Mouse (Mus musculus) MN1 (cell line): ENCODE results near the gene Il34.

Experiments
- DNase-seq: peaks from one replicate; pipeline ENCODE4 v3.0.0-alpha.2; 2016; ENCODE audit warnings: low spot score

The Il34 gene

DNA sequence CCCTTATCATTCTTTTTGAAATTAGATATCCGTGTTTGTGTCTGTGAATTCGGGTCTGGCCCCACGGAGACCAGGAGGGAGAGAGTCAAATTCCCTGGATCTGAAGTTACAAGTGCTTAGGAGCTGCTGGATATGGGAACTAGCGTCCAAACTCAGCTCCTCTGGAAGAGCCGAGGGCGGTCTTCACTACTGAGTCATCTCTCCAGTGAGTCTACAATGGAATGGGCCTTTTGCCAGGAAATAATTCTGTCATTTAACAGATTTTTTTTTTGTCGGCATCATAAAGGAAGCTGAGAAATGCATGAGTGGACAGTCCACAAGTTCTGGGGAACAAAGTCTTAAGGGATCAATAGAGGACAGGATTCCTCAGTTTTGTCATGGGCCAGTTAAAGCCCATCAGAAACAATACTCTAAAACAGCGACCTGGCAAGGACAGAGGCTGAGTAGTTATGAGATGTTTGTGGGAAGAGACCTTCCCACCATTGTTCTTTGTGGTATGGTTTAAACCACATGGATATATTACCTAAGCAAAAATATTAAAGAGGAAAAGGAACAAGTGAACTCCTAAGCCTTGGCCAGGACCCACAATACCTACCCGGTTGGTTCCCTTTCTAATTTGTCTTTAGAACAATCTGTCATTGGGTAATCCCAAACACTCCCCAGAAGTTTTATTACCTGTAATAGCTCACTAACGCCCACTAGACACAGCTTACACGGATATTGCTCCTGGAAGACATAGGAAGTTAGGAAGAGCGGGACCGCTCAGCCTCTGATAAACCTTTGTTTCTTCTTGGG lies 25.6 kb downstream of the Il34 start:
- DNase-seq: peak; percentile 24

DNA sequence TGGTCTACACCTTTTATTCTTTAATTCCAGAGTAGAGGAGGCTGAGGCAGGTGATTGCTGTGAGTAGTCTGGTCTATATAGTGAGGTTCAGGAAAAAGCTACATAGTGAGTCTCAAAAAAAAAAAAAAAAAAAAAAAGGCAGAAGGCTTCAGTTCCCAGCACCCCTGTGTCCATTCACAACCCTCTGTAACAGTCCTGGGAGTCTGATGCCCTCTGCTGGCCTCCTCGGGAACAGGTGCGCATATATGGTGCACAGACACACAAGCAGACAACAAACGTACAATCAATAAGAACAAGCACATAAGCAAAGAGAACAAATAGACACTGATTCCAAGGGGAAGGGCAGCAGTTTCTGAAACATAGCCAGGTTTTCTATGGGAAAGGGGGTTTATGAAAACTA lies 29.4 kb downstream of the Il34 start:
- no peak for DNase-seq

DNA sequence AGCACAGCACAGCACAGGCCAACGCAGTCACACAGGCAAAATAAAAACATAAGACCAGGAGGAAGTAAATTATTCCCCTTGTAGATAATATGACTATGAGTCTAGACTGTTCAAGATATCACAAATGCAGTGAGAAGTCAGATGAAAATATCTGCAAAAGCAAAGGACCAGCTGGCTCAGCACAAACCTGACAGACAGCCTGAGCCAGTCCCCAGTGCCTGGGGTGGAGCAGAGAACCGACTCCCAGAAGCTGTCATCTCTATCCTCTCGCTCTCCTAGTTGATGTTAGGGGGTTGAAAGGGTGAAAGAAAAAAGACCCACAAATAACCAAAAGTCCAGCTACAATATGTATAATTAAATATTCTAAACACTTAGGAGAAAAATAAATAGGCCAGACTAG lies 30.0 kb downstream of the Il34 start:
- no peak for DNase-seq

DNA sequence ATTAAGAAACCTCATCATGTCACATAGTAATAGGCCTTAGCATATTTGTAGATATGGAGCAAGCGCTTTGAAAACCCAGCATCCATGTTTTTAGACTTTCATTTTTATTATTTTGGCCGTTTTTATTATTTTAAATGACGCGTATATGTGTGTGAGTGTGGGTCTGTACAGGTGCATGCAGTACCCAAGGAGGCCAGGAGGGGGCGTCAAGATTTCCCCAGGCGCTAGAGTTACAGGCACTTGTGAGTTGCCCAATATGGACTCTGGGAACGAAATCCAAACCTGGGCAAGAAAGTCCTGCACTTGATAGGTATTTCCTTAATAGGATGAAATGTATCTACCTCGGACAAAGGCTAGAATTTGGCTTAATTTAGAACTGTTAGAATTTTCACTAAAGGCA lies 30.4 kb downstream of the Il34 start:
- DNase-seq: no peak

DNA sequence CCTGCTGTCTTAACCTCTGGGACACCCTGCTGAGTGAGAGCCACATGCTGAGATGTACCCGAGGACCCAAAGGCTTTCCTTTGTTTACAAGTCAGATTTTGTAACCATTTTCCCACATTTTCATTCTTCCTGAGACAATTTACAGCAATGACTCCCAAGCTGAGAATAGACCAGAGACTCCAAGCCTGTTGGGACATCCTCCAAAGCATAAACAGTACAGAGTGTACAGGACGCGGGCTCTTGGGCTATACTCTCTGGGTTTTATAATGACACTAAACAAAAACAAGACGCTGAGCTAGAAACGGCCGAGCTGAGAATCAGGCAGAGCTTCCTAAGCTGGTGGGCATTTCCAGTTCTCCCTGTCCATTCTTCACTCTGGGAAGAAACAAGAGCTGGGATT lies 31.0 kb downstream of the Il34 start:
- DNase-seq: no peak

DNA sequence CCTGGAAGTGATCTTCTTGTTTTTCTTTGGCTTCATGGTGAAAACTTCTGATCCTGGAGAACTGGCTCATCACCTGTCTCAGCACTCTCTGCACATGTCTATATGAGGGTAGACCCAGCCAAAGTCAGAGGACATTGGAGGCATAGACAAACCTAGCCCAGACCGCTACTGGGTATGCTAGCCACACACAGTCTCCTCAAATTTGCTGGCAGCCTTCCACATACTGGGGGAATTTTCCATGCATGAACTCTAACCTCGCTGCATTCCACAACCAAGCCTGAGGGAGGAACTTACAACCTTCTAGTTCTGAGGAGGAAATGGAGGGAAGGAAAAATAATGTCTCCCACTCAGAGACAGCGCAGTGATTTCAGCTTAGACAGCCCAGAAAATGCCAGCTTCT lies 31.7 kb downstream of the Il34 start:
- DNase-seq: no peak

DNA sequence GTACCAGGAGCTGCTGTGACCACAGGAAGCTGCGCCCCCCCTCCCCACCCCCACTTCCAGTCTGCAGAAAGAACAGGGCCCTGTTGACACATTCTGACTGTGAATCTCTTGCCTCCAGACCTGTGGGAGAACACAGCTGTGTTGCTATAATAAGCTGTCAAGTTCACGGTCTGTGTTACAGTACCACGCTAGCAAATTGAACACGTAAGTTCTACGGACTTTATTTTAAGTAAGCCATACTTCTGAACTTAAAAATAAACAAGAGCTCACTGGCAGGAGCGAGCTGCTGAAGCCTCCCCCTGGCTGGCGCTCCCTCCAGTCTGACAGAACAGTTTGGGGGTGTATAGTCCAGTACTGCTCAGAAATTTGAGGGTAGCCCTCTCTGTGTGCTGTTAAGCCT lies 33.3 kb downstream of the Il34 start:
- DNase-seq: no peak

DNA sequence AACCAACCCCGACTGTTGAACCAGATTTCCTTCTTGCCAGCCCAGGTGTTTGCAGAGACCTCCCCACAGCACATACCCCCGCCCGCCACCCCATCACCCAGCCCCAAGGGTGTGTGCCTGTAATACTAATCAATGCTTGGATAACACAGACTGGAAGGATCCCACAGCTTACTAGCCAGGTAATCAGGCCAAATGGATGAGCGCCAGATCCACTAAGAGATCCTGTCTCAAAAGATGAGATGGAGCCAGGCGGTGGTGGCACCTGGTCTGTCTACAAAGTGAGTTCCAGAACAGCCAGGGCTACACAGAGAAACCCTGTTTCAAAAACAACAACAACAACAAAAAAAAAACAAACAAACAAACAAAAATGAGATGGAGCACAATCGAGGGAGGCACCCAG lies 38.5 kb downstream of the Il34 start:
- DNase-seq: no peak

DNA sequence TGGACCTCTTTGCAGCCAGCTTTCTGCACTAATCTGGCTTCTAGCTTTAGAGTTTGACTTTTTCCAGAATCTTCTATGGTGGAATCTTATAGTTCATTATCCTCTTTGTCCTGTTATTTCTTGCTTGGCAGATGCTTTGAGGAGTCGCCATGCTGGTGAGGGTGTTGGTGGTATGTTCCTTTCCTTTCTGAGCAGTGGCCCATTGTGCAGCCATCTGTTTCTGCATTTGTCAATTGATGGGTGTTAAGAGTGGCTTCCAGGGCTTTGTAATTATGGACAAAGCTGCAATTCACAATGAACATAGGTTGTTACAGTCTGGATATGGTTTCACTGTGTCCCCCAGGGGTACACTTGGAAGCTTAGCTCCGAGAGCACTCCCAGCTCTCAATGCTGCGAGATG lies 41.1 kb downstream of the Il34 start:
- DNase-seq: no peak

DNA sequence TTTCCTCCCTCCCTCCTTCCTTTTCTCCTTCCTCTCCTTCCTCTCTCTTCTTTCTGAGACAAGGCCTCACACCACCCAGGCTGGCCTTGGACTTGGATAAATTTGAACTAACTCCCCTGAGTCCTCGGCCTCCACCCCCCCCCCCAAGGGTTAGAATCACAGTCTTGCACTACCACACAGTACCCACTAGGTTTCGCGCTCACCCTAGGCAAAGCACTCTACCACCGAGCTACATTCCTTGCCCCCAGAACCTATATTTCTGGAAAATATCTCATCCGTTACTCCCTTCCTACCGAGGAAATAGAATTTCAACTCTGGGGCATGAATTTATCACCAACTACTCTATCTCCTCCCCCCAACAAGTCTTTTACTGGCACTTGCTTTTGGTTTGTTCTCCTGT lies 43.7 kb downstream of the Il34 start:
- DNase-seq: peak; percentile 19

DNA sequence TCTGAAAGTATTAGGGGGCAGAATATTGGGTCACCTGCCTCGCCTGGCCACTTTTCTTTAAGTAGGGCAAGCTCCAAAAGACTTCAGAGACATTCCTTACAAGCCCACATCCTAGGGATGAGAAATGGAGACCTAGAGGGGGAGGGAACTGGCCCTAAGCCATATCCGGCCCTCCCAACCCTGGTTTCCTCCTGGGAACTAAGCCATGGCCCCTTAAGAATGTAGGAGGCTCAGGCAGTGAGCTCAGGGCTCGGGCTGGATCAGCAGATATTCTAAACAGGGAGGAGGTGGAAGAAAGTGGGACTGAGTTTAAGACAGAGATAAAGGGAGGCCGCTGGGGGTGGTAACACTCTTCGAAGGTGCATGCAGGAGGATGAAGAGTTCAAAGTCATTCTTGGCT lies 44.5 kb downstream of the Il34 start:
- DNase-seq: no peak

DNA sequence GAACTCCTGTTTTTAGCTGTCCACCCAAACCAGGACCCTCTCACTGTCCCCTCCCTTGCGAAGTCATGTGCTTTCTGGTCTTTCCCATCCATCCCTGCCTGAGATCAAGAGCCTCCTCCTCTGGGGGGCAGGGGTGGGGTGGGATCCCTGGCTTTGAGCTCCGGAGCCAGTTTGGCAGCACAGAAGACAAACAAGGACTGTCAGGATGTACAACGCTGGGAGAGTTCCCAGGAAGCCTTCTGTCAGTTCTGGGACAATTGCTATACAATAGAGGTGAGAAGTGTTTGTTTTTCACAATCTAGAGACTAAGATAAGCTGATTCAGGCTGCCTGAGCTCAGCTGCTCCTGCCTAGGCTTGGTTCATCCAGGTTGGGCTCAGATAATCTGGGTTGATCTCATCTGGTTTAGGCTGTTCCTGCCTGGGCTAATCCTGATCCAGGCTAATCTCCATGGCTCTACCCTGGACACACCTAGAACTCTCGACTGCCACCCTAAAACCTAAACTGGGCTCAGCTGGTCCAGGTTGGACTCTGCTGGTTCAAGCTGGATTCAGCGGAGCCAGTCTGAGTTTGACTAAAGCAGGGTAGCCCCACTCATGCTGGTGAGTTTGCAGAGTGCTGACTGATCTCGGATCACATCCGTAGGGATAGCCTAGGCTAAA lies 45.3 kb downstream of the Il34 start:
- DNase-seq: no peak

DNA sequence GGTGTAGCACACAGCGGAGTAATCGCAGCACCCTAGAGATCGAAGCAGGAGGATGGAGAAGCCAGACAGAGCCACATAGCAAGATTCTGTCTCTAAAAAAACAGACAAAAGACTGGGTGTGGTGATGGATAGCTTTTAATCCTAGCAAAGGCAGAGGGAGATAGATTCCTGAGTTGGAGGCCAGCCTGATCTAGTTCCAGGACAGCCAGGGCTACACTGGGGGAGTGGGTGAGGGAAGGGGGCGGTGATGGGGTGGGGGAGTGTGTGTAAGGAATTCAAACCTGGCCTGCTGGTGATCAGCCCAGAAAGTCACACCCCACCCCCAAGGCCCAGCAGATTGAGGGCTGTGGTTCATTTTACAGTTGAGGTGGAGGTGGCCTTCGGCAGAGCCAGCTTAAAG lies 49.5 kb downstream of the Il34 start:
- DNase-seq: no peak

DNA sequence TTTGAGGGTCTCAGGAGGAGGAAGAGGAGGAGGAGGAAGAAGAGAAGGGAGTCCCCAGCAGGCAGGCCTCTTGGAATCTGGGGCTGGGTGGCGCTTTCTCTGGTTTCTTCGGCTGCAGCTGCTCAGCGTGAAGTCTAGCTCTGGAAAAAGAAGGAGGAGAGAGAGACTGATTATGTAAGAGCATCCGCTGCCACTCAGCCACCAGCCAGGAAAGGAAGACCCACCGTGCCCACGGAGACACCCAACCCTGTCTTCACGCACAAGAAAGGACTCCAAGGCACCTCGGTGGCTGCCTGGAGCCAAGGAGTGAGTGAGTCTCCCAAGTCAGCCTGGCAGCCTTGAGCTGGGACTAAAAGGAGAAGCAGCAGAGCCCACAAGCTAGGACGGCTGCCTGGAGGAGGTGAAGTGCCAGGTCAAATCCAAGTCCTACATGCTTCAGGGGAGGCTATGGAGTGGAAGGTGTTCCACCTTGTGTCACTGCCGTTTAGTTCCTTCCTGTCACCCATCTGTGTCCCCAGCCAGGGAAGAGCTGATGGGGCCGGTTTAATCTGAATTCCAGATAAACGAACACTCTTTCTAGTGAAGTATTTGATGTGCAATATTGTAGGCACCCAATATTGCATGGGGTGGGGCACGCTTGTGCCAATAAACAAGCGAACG lies 50.1 kb downstream of the Il34 start:
- no peak for DNase-seq

DNA sequence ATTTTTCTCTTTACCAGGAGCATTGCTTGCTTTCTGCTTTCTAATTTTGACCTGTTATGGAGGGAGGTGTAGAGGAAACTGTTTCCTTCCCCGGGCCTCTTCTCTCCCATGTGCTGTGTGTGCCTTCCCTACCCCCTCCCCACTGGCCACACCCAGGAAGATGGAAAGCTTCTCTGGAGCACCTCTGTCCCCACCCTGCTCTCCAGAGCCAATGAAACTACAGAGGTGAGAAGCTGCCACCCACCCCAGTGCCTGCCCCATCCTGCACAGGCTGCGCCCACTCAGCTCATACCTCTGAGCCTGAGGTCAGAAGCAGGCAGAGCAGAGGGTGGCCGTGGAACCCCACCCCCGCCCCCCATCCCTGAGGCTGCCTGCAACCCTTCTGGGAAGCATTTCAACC lies 51.0 kb downstream of the Il34 start:
- peak; percentile 30 for DNase-seq

DNA sequence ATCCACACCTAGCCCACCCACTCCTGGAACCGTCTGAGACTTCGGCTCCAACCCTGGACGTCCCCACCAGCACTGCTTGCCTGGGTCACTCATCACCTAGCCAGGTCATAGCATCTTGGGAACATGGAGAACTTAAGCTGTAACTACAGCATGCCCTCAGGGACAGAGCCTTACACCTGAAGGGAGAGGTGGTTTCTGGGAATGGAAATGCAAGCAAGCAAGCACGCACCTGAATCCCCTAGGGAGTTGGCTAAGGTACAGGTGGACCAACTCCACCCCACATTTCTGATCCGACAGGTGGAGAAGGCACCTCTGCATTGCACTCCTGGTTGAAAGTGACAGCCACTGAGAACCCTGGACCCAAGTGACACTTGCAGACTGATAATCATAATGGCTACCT lies 54.2 kb downstream of the Il34 start:
- no peak for DNase-seq

DNA sequence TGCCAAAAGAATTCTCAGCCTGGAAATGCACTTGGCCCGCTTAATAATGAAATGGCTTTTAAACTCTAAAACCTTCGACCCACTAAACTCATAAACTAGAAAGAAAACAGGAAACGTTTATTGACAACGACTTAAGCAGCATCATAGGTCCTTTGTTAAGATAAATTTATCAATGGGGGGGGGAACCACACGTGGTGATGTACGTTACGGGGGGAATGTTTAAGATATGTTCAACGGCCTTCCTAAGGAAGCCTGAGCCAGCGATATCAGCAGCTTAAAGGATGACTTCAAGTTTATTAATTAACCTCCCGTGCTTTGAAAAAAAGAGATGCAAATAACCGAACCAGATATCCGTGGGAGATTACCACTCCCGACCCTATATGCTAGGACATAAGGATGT lies 55.5 kb downstream of the Il34 start:
- no peak for DNase-seq

DNA sequence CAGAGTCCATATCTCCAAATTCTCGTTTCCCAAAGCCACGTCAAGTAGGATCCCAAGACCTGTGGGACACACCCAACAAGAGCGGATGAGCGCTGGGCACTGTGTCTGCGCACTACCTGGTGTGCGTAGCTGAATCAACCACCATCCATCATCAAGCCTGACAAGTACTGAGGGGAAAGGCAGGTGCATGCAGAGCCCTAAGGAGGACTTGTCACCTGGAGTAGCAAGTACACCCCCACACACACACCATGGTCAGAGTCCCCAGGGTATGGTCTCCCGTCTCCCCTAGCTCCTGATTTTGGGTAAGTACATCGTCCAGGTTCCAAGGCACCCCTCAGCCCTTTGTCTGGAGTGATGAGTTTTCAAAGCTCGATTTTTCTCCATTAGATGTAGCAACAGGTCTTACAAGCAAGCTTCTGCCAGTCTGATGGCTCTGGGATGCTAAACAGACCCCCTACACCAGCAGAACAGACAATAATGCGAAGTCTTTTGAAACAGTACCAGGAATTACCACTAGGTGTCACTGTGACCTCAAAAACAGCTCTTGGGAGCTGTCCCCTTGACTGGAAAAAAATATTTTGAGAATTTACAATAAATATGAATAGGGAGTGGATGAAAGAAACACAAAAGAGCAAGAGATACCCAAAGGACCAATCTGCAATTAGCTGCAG lies 56.1 kb downstream of the Il34 start:
- DNase-seq: peak; percentile 88

DNA sequence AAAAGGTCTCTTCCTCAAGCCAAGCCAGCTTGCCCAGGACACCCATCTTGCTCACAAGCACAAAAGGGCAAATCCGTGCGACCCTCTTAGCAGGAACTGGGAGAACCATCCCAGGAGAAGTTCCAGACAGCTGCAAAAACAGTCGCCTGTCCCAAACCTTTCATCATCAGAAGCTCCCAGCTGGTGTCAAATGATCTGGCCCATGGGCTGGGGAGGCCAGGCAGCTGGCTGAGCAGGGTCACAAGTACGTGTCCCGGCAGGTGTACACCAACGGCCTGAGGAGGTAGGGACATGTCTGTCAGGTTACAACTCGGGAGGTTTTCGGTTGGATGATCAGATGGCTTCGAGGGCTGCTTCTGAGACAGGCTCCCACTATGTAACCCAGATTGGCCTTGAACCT lies 59.1 kb downstream of the Il34 start:
- no peak for DNase-seq

DNA sequence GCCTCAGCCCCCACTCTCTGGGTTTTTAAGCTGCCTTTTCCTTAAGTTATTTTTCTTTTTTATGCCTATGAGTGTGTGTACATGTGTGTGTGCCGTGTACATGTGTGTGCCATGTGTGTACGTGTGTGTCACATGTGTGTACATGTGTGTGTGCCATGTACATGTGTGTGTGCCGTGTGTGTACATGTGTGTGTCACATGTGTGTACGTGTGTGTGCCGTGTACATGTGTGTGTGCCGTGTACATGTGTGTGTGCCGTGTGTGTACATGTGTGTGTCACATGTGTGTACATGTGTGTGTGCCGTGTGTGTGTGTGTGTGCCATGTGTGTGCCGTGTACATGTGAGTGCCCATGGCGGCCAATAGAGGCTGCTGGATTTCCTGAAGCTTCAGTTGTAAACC lies 60.6 kb downstream of the Il34 start:
- DNase-seq: no peak

DNA sequence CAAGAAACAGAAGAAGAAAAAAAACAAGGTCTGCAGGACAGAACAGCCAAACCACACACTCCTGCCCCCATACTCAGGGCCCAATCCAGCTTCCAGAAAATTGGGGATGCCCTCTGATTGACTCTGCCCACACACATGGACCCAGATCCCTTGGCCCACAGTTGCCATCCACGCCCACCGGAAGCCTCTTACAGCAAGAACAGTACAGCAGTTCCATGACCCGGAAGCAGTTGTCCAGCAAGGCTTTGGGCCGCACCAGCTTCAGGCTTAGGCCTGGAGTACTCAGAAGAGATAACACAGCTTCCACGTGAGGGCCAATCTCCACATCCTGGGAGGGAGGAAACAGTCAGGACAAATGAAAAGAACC lies 63.3 kb downstream of the Il34 start:
- no peak for DNase-seq

DNA sequence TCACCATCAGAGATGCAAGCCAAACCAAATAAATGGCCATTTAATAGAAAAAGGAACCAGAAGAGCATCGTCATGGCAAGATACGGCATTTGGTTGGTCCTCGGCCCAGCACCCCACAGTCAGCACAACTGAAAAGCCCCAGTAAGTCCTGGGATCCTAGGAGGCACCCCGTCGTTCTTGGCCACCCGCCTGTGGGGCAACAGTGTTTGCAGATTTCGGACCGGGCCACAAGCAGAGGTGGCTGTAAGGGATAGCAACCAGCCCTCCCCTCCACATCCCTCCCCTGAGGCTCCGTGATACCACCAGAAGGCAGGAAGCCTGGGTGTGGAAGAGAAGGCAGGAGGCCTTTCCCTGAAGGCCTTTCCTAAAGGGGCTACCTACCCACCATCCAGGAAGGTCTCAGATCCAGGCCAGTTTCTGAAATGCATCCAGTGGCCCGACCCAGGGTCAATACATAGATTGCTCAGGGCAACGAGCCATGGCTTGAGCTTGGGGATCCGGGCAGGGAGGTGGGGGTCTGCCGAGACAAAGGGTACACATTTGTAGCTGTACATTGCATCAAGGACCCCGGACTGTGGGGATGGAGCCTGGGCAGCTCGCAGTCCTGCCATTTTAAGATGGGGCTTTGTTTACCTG lies 63.8 kb downstream of the Il34 start:
- DNase-seq: no peak
